Mouse (Mus musculus) ES-CJ7 (cell line): ENCODE data around the gene Plppr4.

Source experiments
- DNase-seq: peaks from one replicate; pipeline ENCODE4 v3.0.0; 2011; ENCODE audit warnings: low read depth, low spot score

Gene Plppr4

GRCm38 (mm10) chr3:117360528-117360927, at the start of gene Plppr4:
Plppr4 (minus strand) TSS chr3:117360876.
- no peak for DNase-seq

GRCm38 (mm10) chr3:117405821-117406220, 45.1 kb upstream of the Plppr4 start:
- DNase-seq, result no peak

GRCm38 (mm10) chr3:117403740-117404139, 43.1 kb upstream of the Plppr4 start:
- DNase-seq, result no peak

- no peak for DNase-seq
Measured at GRCm38 (mm10) chr3:117366041-117366440, 5.4 kb upstream of the Plppr4 start.

GRCm38 (mm10) chr3:117359686-117360521, 772 bp downstream of the Plppr4 start:
- DNase-seq, result peak; percentile 30

GRCm38 (mm10) chr3:117358981-117359628, 1.6 kb downstream of the Plppr4 start:
- no peak for DNase-seq

GRCm38 (mm10) chr3:117357367-117357766, 3.3 kb downstream of the Plppr4 start:
- no peak for DNase-seq

GRCm38 (mm10) chr3:117353940-117354339, 6.7 kb downstream of the Plppr4 start:
- DNase-seq, result no peak

- DNase-seq, result no peak
Measured at GRCm38 (mm10) chr3:117346351-117346750, 14.3 kb downstream of the Plppr4 start.

GRCm38 (mm10) chr3:117331502-117331901, 29.2 kb downstream of the Plppr4 start:
- no peak for DNase-seq

- no peak for DNase-seq
Measured at GRCm38 (mm10) chr3:117329485-117329884, 31.2 kb downstream of the Plppr4 start.

GRCm38 (mm10) chr3:117326551-117326950, 34.1 kb downstream of the Plppr4 start:
- no peak for DNase-seq

GRCm38 (mm10) chr3:117319671-117320070, 41.0 kb downstream of the Plppr4 start:
- no peak for DNase-seq

- DNase-seq, result no peak
Measured at GRCm38 (mm10) chr3:117313339-117313738, 47.3 kb downstream of the Plppr4 start.

GRCm38 (mm10) chr3:117312097-117312496, 48.6 kb downstream of the Plppr4 start:
- no peak for DNase-seq

GRCm38 (mm10) chr3:117310801-117311368, 49.8 kb downstream of the Plppr4 start:
- DNase-seq, result peak; percentile 57

GRCm38 (mm10) chr3:117309580-117309910, 51.1 kb downstream of the Plppr4 start:
- no peak for DNase-seq

GRCm38 (mm10) chr3:117308895-117309579, 51.6 kb downstream of the Plppr4 start:
- no peak for DNase-seq

- DNase-seq, result no peak
Measured at GRCm38 (mm10) chr3:117307555-117307954, 53.1 kb downstream of the Plppr4 start.

GRCm38 (mm10) chr3:117304037-117304436, 56.6 kb downstream of the Plppr4 start:
- DNase-seq, result no peak

- no peak for DNase-seq
Measured at GRCm38 (mm10) chr3:117300735-117301271, 59.9 kb downstream of the Plppr4 start.

GRCm38 (mm10) chr3:117297735-117298134, 62.9 kb downstream of the Plppr4 start:
- DNase-seq, result no peak
